Mouse (Mus musculus) activated CD4-positive, CD25-positive, alpha-beta regulatory T cell, adult 4 months (primary cell): Measurements from ENCODE around the gene Eva1b. TPM values are rescaled to one million over a fixed set of nuclear protein-coding genes. Genes with fewer than 3 reads are reported as not detected.
"Not testable (repeated sequence)": the region's sequence is repeated elsewhere in the genome, so short reads cannot be mapped to it uniquely, and the experiment has no call there.

Experiments used
- ATAC-seq: one replicate; pipeline ENCODE4 v1.8.0; 2017
- polyA plus RNA-seq, 2 experiments: library from polyadenylated mRNA; unstranded; fragments of 100-300 nt; shearing (Covaris generic); gene quantifications; one replicate each; pipeline ENCODE4 v1.2.1; 2017

Eva1b gene
- polyA plus RNA-seq, 2 experiments from 2014 or later = 18.8 to 19.0 TPM

- ATAC-seq = peak; percentile 51
Measured at GRCm38 (mm10) chr4:126157562-126157961, 10.0 kb downstream of the Eva1b start.

GRCm38 (mm10) chr4:126159455-126159854 lies 11.9 kb downstream of the Eva1b start:
- no peak for ATAC-seq

- ATAC-seq = no peak
Measured at GRCm38 (mm10) chr4:126160981-126161380, 13.4 kb downstream of the Eva1b start.

- no peak for ATAC-seq
Measured at GRCm38 (mm10) chr4:126161456-126161855, 13.9 kb downstream of the Eva1b start.

- ATAC-seq = no peak
Measured at GRCm38 (mm10) chr4:126161986-126162385, 14.4 kb downstream of the Eva1b start.

GRCm38 (mm10) chr4:126162544-126163066 lies 15.1 kb downstream of the Eva1b start:
- ATAC-seq = peak; percentile 91

GRCm38 (mm10) chr4:126163067-126163659 lies 15.6 kb downstream of the Eva1b start, which contains the start of gene Sh3d21:
Sh3d21 (minus strand) TSS chr4:126163491.
- peak; percentile 13 for ATAC-seq

- ATAC-seq = no peak
Measured at GRCm38 (mm10) chr4:126163685-126164084, 16.1 kb downstream of the Eva1b start.

GRCm38 (mm10) chr4:126165092-126165491 lies 17.5 kb downstream of the Eva1b start:
- not testable (repeated sequence) for ATAC-seq

- ATAC-seq = no peak
Measured at GRCm38 (mm10) chr4:126166084-126166483, 18.5 kb downstream of the Eva1b start.

GRCm38 (mm10) chr4:126168851-126169250 lies 21.3 kb downstream of the Eva1b start:
- no peak for ATAC-seq

GRCm38 (mm10) chr4:126170737-126171136 lies 23.2 kb downstream of the Eva1b start:
- not testable (repeated sequence) for ATAC-seq

- ATAC-seq = no peak
Measured at GRCm38 (mm10) chr4:126173800-126174199, 26.3 kb downstream of the Eva1b start.

- ATAC-seq = not testable (repeated sequence)
Measured at GRCm38 (mm10) chr4:126175980-126176379, 28.4 kb downstream of the Eva1b start.

- ATAC-seq = peak; percentile 76
Measured at GRCm38 (mm10) chr4:126181170-126181957, 33.8 kb downstream of the Eva1b start.

GRCm38 (mm10) chr4:126183034-126183433 lies 35.5 kb downstream of the Eva1b start:
- ATAC-seq = no peak

- no peak for ATAC-seq
Measured at GRCm38 (mm10) chr4:126187096-126187495, 39.6 kb downstream of the Eva1b start.

GRCm38 (mm10) chr4:126190636-126191035 lies 43.1 kb downstream of the Eva1b start:
- ATAC-seq = no peak

- ATAC-seq = peak; percentile 71
Measured at GRCm38 (mm10) chr4:126194216-126194615, 46.7 kb downstream of the Eva1b start.

- ATAC-seq = no peak
Measured at GRCm38 (mm10) chr4:126194916-126195315, 47.4 kb downstream of the Eva1b start.

GRCm38 (mm10) chr4:126197485-126197884 lies 49.9 kb downstream of the Eva1b start:
- no peak for ATAC-seq
